Mouse (Mus musculus): ENCODE data around the gene Kctd13.

DNA sequence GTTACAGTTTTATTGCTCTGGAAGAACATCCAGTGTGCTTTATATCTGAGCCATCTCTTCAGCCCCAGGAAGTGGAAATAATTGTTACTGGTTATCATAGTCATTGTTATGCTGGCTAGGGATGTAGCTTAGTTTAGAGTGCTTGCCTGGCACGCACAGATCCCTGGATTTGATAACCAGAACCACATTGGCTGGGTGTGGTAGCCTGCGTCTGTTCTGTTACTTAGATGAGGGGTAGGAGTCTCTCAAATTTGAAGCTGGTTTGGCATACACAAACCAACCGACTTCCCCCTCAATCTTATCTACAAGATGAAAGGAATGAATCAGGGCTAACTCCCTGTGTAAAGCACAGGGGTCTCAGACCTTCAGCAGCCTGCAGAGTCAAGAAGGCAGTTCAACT is 2.4 kb upstream of the Kctd13 start:
- TF ChIP-seq CTCF (IDR thresholded peaks at IDR 0.05; ENCODE audit: extremely low read depth, insufficient read depth, insufficient read length, insufficient replicate concordance) (no peak), POLR2A (IDR thresholded peaks at IDR 0.05; ENCODE audit: low read depth, low read length) (no peak)

Measured in spleen, adult 2 months (tissue).